Mouse (Mus musculus) telencephalon, adult 2 months (tissue): ENCODE data around the gene Lamtor2.
A peak's percentile ranks its signal among the peaks of the same experiment; 100 is the strongest.

Experiments used
- DNase-seq: peaks from one replicate; pipeline ENCODE4 v3.0.0-alpha.2; 2011; ENCODE audit warnings: low read depth, low spot score

Gene Lamtor2

GRCm38 (mm10) chr3:88503881-88504746, 48.8 kb downstream of the Lamtor2 start:
- no peak for DNase-seq

- no peak for DNase-seq
Observed at GRCm38 (mm10) chr3:88503505-88503863, 49.4 kb downstream of the Lamtor2 start.

GRCm38 (mm10) chr3:88502641-88503504, 50.0 kb downstream of the Lamtor2 start:
- peak; percentile 85 for DNase-seq

- DNase-seq, result no peak
Observed at GRCm38 (mm10) chr3:88502031-88502571, 50.8 kb downstream of the Lamtor2 start.

- DNase-seq, result no peak
Observed at GRCm38 (mm10) chr3:88501366-88502030, 51.4 kb downstream of the Lamtor2 start.

GRCm38 (mm10) chr3:88500655-88501365, 52.1 kb downstream of the Lamtor2 start:
- no peak for DNase-seq

- no peak for DNase-seq
Observed at GRCm38 (mm10) chr3:88500087-88500486, 52.8 kb downstream of the Lamtor2 start.
